Mouse (Mus musculus) mature B cell (primary cell): ENCODE data around the gene Fkbp15.
"Not testable (repeated sequence)": the region's sequence is repeated elsewhere in the genome, so short reads cannot be mapped to it uniquely, and the experiment has no call there.

Source experiments
- in situ Hi-C: fragments of 300-500 bp; cut with MboI; formaldehyde crosslinking; loops from 2 replicates; pipeline ENCODE4 v1.14.3; 2019

The Fkbp15 gene

DNA sequence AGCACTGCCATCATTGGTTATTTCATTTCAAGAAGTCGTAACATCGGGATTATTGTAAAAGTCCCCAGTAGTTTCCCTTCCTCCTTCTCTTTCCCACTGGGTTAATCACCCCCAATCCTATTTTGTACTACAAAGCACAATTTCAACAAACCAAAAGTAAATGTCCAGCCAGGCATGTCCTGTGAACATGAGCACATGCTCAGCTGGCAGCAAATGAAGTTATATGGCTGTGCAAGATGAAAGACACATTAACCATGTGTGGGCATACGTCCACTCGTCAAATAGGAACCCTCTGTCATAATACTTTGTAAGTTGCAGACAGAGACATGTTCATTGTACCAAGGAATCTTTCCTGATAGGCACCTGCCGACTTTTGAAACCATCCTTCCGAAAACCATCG, 77.4 kb downstream of the Fkbp15 start:
- in situ Hi-C loops, result no loop called here

DNA sequence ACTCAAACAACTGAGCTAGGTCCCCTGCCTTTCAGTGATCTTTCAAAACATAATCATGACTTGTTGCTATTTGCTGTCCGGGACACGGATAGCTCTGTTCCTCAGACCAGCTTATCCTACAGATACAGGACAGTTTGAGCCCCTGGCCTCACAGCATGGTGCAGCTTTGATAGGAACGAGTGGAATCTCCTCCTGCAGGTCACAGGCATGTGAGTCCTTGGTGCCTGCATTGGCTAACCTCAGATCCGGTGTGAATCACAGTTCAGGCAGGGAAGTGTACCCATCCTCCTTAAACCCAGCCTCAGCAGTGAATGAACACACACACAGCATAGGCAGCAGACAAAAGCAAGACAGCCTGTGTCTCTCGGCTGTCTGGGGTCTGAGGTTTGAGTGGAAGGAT, 79.0 kb downstream of the Fkbp15 start:
- in situ Hi-C loops, result no loop called here

DNA sequence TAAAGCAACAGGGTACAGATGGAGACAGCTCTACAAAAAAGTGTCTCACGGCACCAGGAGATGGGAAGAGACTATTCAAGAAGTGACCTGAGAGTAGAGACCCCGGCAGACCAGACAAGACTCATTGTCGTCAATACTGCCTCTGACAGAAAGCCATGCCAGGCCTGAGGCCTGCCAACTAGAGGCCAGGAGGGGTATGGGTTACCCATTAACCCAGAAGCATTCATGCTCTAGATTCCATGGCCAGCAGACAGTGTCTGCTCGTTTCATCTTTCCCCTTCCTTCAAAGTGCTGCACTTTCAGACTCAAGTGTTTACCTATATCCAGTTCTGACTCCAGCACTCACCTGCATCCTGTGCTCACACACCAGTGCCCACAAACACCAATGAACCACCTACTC, 82.3 kb downstream of the Fkbp15 start:
- in situ Hi-C loops, result no loop called here

- in situ Hi-C loops, result no loop called here
Observed at GRCm38 (mm10) chr4:62277222-62277621, 83.1 kb downstream of the Fkbp15 start.

DNA sequence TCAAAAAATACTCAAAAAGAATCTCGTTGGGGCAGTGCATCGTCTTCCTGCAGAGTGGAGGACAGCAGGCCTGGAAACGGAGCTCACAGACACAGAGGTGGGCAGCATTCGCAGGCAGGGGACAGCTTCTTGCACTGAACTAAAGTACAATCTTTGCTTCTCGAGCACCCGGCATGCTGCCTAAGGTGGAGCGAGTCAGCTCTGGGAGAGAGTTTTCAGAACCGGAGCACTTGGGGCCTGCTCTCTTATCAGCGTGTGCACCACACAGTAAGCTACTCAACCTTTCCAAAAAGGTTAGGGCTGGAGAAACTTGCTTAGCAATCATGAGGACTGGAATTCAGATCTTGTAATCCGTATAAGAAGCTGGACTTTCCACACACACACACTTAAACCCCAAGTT, 83.7 kb downstream of the Fkbp15 start:
- in situ Hi-C loops, result no loop called here

GRCm38 (mm10) chr4:62274841-62275536, 85.4 kb downstream of the Fkbp15 start:
- in situ Hi-C loops, result no loop called here

DNA sequence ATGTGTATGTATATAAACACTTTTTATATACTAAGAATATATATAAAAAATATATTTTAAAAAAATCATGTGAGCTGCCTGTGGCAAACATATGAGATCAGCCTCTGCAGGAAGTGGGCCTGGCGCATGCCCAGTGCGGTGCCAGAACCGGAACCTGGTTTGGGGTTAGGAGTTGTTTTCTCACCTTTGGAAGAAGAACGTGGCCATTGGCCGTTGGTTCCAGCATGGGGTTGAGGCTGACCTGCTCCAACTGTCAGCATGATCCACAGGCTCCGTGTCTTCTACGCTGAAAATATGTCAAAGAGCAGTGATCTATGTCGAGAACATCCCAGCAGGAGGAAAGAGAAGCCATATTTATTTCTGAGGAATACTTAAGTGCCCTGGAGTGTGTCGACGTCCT, 86.4 kb downstream of the Fkbp15 start:
- in situ Hi-C loops, result no loop called here

- in situ Hi-C loops, result no loop called here
Observed at GRCm38 (mm10) chr4:62272696-62273095, 87.7 kb downstream of the Fkbp15 start.

GRCm38 (mm10) chr4:62267101-62267500, 93.2 kb downstream of the Fkbp15 start:
- in situ Hi-C loops, result no loop called here

GRCm38 (mm10) chr4:62266016-62266415, 94.3 kb downstream of the Fkbp15 start:
- in situ Hi-C loops, result not testable (repeated sequence)

GRCm38 (mm10) chr4:62265154-62265836, 95.1 kb downstream of the Fkbp15 start:
- in situ Hi-C loops, result no loop called here

- in situ Hi-C loops, result no loop called here
Observed at GRCm38 (mm10) chr4:62263133-62263844, 97.1 kb downstream of the Fkbp15 start.

GRCm38 (mm10) chr4:62262276-62262675, 98.1 kb downstream of the Fkbp15 start, which contains the start of gene Slc31a2:
TSS of gene Slc31a2 (plus strand) at chr4:62262562.
- in situ Hi-C loops, result no loop called here

DNA sequence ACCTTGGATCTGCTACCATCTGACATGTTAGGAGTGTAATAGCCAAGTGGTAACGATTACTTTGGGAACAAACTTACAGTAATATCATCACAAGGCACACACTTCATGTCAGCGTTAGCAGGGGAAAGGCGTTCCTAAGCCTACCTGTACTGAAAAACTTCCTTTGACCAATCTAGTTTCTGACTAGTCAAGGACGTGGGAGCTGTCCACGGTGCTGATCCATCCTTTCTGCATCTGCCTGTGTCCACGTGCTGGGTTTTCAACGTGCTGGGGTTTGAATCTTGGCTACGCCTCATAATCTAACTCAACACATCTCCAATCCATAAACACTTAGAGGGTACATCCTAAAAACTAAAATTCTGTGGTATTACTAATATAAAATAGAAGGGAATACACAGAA, 103.4 kb downstream of the Fkbp15 start:
- in situ Hi-C loops, result no loop called here

DNA sequence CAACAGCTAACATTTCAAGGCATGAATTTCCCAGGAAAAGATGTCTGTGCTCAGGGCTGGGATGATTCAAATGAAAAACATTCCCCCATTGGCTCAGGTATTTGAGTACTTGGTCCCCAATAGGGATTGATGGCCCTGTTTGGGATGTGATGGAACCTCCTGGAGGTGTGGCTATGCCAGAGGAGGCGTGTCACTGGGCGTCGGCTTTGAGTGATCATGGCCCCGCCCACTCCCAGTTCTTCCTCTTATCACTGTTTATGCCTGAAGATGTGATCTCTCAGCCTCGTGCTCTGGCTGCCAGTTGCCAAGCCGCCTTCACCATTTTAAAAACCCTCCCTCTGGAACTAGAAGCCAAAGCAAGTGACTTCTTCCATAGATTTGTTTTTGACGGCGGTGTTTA, 105.8 kb downstream of the Fkbp15 start:
- in situ Hi-C loops, result no loop called here

DNA sequence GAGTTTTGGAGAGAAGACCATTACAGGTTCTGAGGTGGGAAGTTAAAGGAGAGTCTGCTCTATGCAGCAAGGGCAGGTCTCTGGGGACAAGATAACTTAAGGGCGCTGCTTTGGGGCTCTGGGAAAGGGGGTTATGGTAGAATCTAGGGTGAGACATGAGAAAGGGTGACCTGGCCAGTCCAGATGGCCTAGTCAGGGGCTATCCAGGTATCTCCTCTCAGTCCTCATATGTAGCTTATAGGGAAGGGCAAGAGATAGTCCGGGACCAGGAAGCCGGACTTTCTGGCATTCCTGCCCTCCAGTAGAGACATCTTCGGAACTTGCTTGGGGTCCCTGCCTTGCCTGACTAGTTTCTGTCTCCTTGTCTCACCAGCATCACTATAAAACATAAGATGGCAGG, 108.6 kb downstream of the Fkbp15 start:
- in situ Hi-C loops, result no loop called here

GRCm38 (mm10) chr4:62250896-62251544, 109.3 kb downstream of the Fkbp15 start:
- in situ Hi-C loops, result no loop called here
